Mouse (Mus musculus): ENCODE measurements at regions not wholly inside any gene's neighbourhood (a gene's known extent, or its start where the extent isn't known, plus 50 kb on each side); places are given as distances from the start of the nearest gene placed in this dataset.

DNA sequence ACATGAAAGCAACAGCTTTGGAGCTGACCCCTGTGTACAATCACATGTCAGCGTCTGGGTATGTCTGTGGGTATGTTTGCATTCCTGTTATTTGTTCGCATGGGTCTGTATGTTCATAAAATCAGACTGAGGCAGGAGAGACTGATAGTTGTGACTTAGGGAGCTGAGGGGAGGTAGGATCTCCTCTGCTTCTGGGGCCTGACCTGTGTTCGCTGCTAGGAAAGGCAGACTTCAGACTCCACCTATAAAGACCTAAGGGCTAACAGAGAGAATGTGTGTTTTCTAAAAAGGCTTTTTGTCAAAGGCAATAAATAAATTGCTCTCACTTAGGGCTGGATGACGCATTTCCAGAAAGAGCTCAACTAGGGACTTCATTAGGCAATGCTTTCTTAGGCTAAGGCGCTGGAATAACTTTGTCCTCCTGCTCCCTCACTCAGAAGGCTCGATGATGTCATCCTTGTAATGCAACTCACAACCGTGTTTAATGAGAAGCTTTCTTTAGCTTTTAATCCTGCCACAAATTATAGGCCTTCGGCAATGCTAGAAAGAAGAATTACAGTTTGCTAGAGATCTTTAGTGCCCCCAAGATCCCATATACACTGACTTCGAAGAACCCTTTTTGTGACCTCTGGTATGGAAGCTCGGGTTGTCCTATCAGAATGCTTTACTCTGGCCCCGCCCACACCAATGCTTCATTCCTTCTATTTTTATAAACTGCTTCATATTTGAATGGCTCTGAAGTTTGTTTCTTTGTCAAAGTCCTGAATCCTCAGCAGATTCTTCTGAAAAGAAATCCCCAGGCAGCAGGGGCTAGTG, 72.7 kb upstream of the Stac start:
- TF ChIP-seq ELF1 (IDR thresholded peaks at IDR 0.05; ENCODE audit: low read depth, low read length): no peak
- no peak for TF ChIP-seq ZC3H11A (IDR thresholded peaks at IDR 0.05; ENCODE audit: low read depth, low read length)
- TF ChIP-seq MYC (IDR thresholded peaks at IDR 0.05; ENCODE audit: low read depth, low read length): no peak
- no peak for TF ChIP-seq ETS1 (conservative IDR thresholded peaks at IDR 0.05; ENCODE audit: low read depth, low read length)
- TF ChIP-seq CTCF (conservative IDR thresholded peaks at IDR 0.05 in 1 of 2, IDR thresholded peaks at IDR 0.05 in 1 of 2; ENCODE audit: low read depth in 2 of 2, low read length in 2 of 2): no peak
